Mouse (Mus musculus) cerebellum, adult 2 months (tissue): Measurements from ENCODE around the gene Atp6v1c2.

Experiments
- CTCF ChIP-seq: fragments of 200-500 bp; IDR thresholded peaks from 2 replicates; pipeline ENCODE4 v1.5.1; 2011; ENCODE audit warnings: low read depth, mild to moderate bottlenecking, control low read depth, low read length, moderate library complexity, borderline replicate concordance; ENCODE audit not compliant: insufficient read depth
- POLR2A ChIP-seq: fragments of 200-500 bp; IDR thresholded peaks from 2 replicates; pipeline ENCODE4 v1.6.1; 2011; ENCODE audit warnings: low read length, control low read depth, borderline replicate concordance; ENCODE audit not compliant: insufficient read depth

- TF ChIP-seq POLR2A: no peak
- peak; percentile 85 for TF ChIP-seq CTCF
These were observed 72.3 kb downstream of the Atp6v1c2 start for GRCm38 (mm10) chr12:17256905-17257304.
